Mouse (Mus musculus) inflammation-experienced regulatory T-cells (primary cell): Measurements from ENCODE around the gene Cd72. TPM values are rescaled to one million over a fixed set of nuclear protein-coding genes. Genes with fewer than 3 reads are reported as not detected.

Source experiments
- polyA plus RNA-seq, 2 experiments: library from polyadenylated mRNA; unstranded; fragments of 100-300 nt; shearing (Covaris generic); gene quantifications; one replicate each; pipeline ENCODE4 v1.2.1; 2017

The Cd72 gene
- 10 to 100 TPM; 33.1 to 65.3 TPM for polyA plus RNA-seq

GRCm38 (mm10) chr4:43454041-43454836 lies at the start of gene Cd72:
Gene Cd72, minus strand, starts transcription at chr4:43454628.

GRCm38 (mm10) chr4:43499407-43500333 lies 45.2 kb upstream of the Cd72 start, which contains the start of gene Arhgef39:
Gene Arhgef39, minus strand, starts transcription at chr4:43499695.

GRCm38 (mm10) chr4:43492821-43493185 lies 38.4 kb upstream of the Cd72 start, which contains the start of gene Ccdc107:
Gene Ccdc107, plus strand, starts transcription at chr4:43492900.

GRCm38 (mm10) chr4:43483535-43484091 lies 29.2 kb upstream of the Cd72 start, which contains the start of gene Sit1:
Gene Sit1, minus strand, starts transcription at chr4:43483734.

DNA sequence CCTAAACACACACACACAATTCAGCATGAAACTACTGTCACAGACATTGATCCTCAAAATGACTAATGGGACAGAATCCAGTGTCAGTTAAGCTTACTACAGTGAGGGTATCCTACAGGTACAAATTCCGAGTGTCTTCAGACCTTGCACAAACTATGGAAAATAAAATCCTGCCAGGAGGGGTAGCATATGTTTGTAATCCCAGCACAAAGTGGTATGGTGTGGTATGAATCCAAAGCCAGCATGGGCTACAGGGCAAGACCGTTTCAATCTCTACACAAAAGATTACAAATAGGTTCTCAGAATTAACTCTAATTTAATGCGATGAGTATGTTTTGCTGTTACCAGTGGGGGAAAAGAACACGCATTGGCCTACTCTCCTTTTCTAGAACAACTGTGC lies 12.8 kb downstream of the Cd72 start, which contains the start of gene Tesk1:
Tesk1 (plus strand) TSS at position 301 of the 400 bp plus-strand sequence.

DNA sequence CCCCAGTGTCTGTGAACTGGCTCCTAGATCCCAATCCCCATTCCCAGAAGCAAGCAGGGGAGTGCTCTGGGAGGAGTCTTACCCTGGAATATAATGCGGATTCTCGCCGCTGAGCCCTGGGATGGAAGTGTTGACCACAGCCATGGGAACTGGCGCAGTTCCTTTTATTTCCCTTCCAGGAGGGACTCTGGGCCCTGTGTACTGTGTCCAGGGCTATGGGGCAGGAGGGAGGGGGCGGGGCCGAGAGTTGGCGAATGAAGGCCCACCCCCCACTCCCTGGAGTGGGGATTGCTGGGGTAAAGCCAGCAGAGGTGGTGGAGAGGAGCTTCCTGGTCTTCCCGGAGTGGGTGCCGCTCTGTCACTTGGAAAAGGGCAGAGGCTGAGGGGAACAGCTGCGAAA lies 25.5 kb downstream of the Cd72 start, which contains the start of gene Fam166b:
Fam166b (minus strand) TSS at position 189 of the 400 bp plus-strand sequence.

Other genes starting within 250 kb of the Cd72 start
- gene Atp8b5, start 187.5 kb downstream of the Cd72 start, polyA plus RNA-seq = under 1 TPM; 0.16 to 0.72 TPM
- 1 to 10 TPM in 1 of 2 experiments, under 1 TPM in 1; 0.33 to 1.8 TPM for gene Rusc2, start 72.6 kb downstream of the Cd72 start, polyA plus RNA-seq
- gene Fam166b, start 25.5 kb downstream of the Cd72 start, polyA plus RNA-seq = under 1 TPM in 1 of 2 experiments, not detected in 1; 0.23 TPM
- gene Tesk1, start 12.7 kb downstream of the Cd72 start, polyA plus RNA-seq = 10 to 100 TPM; 54.6 to 94.4 TPM
- 100 to 1,000 TPM; 134 to 225 TPM for gene Sit1, start 29.1 kb upstream of the Cd72 start, polyA plus RNA-seq
- gene Ccdc107, start 38.3 kb upstream of the Cd72 start, polyA plus RNA-seq = 10 to 100 TPM; 89.1 to 99.6 TPM
- 1 to 10 TPM; 3.8 to 5.5 TPM for gene Arhgef39, start 45.1 kb upstream of the Cd72 start, polyA plus RNA-seq
- gene Car9, start 52.3 kb upstream of the Cd72 start, polyA plus RNA-seq = 1 to 10 TPM in 1 of 2 experiments, under 1 TPM in 1; 0.51 to 1.4 TPM
- gene Tpm2, start 69.1 kb upstream of the Cd72 start, polyA plus RNA-seq = under 1 TPM in 1 of 2 experiments, not detected in 1; 0.37 TPM
- 10 to 100 TPM; 82.9 to 91.0 TPM for gene Creb3, start 107.7 kb upstream of the Cd72 start, polyA plus RNA-seq
- gene Tln1, start 108.1 kb upstream of the Cd72 start, polyA plus RNA-seq = 100 to 1,000 TPM; 223 to 237 TPM
- gene Rgp1, start 124.1 kb upstream of the Cd72 start, polyA plus RNA-seq = 10 to 100 TPM; 12.9 to 21.1 TPM
- 10 to 100 TPM; 43.6 to 49.6 TPM for gene Gba2, start 124.2 kb upstream of the Cd72 start, polyA plus RNA-seq
- gene Msmp, start 129.9 kb upstream of the Cd72 start, polyA plus RNA-seq = 1 to 10 TPM; 3.0 to 3.9 TPM
- under 1 TPM; 0.53 to 0.72 TPM for gene Npr2, start 177.3 kb upstream of the Cd72 start, polyA plus RNA-seq
- gene Spag8, start 199.0 kb upstream of the Cd72 start, polyA plus RNA-seq = under 1 TPM; 0.27 to 0.81 TPM
- 10 to 100 TPM; 64.9 to 74.6 TPM for gene Hint2, start 201.8 kb upstream of the Cd72 start, polyA plus RNA-seq
- 1 to 10 TPM; 1.4 to 2.3 TPM for gene Tmem8b, start 214.3 kb upstream of the Cd72 start, polyA plus RNA-seq
- gene Fam221b, start 214.5 kb upstream of the Cd72 start, polyA plus RNA-seq = 1 to 10 TPM in 1 of 2 experiments, under 1 TPM in 1; 0.99 to 2.8 TPM
- not detected for gene Olfr70, start 246.2 kb upstream of the Cd72 start, polyA plus RNA-seq